Mouse (Mus musculus) heart, adult 18-20 months (tissue): Measurements from ENCODE around the gene Vps54. TPM values are rescaled to one million over a fixed set of nuclear protein-coding genes. Genes with fewer than 3 reads are reported as not detected.
"Not testable (repeated sequence)": the region's sequence is repeated elsewhere in the genome, so short reads cannot be mapped to it uniquely, and the experiment has no call there.

Source experiments
- DNase-seq, 2 experiments: peaks; one replicate each; pipeline ENCODE4 v3.0.0; 2021 to 2022; ENCODE audit warnings: mixed read lengths in 1 of 2
- long read RNA-seq, 2 experiments: library from polyadenylated mRNA; stranded (forward); transcript quantifications; one replicate each; pipeline ENCODE4 v2.0.0; 2021
- total RNA-seq, 2 experiments: library from RNA; stranded (reverse); gene quantifications; 2 replicates each; pipeline ENCODE4 v1.2.3; 2021

The Vps54 gene
- 10 to 100 TPM; 19.2 to 20.2 TPM for total RNA-seq
- long read RNA-seq, experiment 1, full-length matches to known transcripts, result 17 of 22 reads
- long read RNA-seq, experiment 1, partial matches to known transcripts, result 2 of 22 reads
- long read RNA-seq, experiment 1, other reads (novel, unspliced or antisense), result 3 of 22 reads
- long read RNA-seq, experiment 2, full-length matches to known transcripts, result 8 of 9 reads
- long read RNA-seq, experiment 2, partial matches to known transcripts, result 0 of 9 reads
- long read RNA-seq, experiment 2, other reads (novel, unspliced or antisense), result 1 of 9 reads

DNA sequence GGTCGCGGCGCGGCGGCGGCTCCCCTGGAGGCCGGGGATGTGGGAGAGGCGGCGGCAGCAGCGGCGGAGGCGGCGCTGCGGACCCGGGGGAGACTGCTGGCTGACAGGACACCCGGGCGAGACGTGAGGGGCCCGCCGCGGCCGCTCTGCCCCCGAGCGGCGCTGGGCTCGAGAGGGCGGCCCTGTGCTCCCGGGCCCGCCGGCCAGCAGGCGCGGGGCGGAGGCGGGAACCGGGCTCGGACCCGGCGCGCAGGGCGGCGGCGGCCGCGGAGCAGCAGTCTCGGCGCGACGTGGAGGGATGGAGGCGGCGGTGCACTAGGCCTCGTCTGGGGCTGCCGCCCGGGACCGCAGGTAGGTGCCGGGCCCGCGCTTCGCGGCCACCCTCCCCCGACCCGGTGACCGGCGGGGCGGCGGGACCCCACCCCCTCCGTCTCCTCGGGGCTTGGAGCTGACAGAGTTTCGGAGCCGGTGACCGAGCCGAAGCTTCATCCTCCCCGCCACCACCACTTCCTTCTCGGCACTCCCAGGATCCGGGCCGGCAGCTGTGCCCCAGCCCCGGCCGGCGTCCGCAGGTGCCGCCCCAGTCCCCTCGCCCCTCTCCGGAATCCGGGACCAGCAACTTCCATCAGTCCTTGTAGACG, at the start of gene Vps54:
Gene Vps54 (plus strand): TSS at position 261 of the 641 bp plus-strand sequence.
- peak; percentile 66 to 70 for DNase-seq

DNA sequence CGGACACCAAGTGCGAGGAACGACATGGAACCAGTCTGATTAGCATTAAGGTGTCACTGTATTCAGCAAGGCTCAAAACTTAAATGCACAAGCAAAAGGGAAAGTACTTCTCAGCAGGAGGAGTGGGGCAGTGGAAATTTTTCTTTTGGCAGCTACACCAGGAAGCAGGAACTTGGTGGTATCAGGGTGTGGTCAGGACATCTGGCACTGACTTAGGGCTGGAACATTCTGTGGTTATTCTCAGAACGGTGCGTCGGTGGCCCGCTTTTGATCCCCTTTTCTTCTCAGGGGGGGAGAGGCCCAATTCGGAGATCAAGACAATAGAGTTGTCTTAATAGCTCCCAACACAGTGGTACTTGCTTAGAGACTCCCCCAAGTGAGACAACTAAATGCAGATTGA, 47.3 kb upstream of the Vps54 start:
- not testable (repeated sequence) for DNase-seq

DNA sequence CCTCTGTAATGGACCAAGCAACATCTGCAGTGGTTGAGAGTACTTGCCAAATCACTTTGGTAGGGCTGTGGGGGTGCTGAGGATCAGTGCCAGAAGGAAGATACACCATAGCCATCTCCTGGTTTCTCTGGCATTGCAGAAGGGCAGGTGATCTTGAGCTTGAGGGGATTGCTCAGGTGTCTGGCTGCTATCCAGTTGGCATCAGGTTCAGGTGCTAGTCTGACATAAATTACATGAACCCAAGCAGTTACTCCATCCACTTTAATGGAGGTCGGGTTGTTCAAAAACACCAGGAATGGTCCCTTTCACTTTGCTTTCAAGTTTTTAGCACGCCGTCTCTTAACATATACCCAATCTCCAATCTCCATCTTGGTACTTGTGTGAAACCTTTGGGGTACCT, 44.2 kb upstream of the Vps54 start:
- no peak for DNase-seq

DNA sequence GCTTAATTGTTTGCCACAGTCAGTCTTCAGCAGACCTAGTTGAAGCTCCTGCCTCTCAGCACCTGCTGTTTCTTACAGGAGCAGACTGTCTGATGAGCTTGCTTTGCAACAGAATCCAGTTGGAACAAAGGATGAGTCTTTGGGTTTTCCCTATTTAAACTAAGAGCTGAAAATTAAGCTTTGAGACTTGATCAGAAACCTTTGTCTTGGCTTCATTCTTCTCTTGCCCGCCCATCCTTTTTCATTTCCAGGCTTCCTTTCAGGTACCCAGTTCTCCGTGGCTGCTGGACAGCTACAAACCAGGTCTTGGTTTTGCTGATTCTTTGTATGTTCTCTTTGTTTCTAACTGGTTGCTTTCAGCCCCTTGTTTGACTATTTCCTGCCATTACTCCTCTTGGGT, 30.0 kb upstream of the Vps54 start:
- no peak for DNase-seq

DNA sequence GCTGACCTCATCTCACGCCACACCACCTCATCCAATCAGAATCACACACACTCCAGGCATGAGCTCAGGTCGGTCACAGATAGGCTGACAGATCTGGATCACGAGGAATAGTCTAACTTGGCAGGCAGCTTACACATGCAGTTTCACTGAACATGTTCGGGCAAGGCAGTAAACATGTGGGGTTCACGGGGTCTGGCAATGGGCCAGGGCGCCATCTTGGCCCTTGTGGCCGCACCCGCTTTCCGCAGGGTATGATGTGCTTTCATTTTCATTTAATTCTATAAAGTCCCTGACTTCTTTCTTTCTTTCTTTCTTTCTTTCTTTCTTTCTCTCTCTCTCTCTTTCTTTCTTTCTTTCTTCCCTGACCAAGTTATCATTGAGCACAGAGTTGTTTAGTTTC, 29.4 kb upstream of the Vps54 start:
- DNase-seq, result not testable (repeated sequence)

DNA sequence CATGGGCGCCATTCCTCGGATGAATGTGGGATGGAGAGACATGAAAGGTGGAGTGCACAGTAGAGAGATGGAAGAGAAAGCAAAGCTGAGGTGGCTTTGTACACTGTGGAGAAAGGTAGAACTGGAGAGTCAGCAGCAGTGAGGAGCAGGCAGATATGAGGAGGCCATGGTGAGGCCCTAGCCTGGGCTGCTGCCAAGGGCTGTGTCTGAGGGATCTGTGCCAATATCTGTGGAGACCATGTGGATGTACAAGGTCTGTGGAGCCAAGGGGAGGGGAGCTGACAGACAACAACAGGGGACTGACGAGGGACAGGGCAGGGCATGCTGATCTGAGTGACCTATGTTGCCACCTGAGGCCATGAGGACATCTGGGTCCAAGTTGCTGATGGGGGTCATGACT, 21.7 kb upstream of the Vps54 start:
- DNase-seq, result no peak

DNA sequence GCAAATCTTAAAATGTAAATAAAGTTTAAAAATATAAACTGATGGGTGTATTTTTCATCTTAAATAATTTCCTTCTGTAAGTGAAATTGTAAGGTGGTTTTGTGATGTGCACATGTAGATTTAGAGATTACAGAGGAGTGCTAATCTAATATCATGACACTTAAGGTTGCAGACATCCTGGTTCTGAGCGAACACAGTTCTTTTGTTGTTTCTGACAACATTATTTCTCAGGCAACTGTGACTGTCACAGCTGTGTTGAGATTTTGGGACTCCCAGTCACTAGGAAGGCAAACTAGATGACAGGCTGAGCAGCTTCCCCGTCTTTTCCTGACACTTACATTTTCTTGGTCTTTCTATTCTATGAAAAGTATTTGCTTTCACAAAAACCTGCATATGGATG, 19.8 kb upstream of the Vps54 start:
- DNase-seq, result no peak

DNA sequence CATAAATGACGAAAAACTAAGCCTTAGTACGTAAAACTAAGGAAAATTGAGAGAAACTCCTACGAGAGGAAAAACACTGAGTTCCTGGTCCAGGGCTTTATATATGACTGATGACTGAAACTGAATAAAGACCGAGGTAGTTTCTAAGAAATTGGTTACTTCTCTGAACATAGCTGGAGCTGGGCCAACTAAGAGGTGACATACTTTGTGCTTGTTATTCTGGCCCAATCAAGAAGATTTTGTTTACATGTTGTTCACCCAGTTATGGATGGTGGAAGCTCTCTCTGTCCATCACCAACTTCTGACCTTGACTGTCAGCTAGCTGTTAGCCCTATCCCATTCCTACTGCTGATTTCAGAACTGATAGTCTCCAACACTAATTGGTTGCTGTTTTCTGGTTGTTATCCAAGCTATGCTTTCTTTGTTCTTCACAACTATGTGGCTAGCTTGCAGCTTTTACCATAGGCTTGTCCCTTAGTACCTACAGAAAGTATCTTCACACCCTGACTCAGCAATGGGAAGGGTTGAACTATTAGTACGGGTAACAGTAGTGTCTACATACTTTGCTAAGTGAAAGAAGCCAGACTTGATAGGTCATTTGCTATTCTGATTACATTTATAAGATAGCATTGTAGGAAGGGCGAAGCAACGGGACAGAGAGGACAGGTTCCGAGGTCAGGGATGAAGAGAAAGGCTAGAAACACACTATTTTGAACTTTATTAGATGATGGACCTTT, 19.1 kb upstream of the Vps54 start:
- DNase-seq, result no peak

DNA sequence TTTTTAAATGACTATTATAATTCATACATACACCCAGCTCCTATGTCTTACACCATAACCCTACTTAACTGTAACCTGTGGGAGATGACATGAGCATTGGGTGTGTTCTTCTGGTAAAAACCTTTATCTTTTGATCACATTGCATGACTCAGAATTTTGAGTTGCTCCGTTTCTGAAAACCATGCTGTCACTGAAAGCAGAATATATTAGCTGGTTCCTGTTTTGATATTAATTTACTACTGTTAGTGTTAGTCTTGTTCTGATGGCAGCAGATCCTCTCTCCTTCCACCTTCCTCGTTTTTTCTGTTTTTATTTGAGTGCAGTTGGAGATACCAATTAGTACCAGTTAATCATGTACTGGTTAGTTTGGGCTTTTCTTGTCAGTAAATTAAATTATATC, 18.3 kb upstream of the Vps54 start:
- DNase-seq, result no peak

DNA sequence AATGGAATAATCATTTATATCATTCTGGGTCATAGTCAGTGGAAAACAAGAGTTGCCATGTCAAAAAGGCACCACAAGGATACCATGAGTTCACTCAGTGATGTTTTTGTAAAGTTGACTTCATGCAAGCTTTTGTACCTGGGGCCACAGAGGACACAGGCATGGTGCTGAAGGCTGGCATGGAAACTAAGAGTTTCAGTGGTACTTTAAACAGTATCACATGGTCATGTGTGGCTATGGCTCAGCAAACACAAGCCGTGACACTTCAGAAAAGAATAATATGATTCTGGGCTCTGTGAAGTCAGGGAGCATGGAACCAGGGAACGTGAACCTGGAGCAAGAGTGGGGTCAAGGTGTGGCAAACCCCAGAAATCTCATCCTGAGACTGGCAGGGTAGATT, 17.7 kb upstream of the Vps54 start:
- DNase-seq, result no peak

DNA sequence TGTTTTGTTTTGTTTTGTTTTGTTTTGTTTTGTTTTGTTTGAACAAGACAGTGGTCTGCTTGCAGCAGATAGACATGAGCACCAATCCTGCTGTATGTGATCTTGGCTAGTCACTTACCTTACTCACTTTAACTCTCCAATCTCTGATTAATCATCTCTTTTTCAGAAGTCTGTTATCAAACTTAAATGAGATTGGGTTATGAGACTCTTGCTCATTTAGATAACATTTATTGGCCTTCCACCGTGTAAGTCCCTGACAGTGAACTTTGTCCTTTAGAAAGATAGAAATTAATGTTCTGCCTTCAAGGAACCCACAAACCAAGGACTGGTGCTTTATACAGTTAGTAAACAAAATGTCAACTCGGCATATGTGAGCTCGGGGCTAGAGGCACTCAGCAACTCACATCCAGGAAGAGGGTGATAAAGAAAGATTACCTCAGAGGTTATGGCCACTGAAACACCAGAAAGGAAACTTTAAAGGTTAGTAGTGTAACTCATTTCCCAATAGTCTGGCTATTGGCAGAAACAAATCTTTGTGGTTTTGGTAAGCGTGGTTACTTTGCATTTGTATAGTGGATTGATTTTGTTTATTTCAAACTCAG, 16.4 kb upstream of the Vps54 start:
- no peak for DNase-seq

DNA sequence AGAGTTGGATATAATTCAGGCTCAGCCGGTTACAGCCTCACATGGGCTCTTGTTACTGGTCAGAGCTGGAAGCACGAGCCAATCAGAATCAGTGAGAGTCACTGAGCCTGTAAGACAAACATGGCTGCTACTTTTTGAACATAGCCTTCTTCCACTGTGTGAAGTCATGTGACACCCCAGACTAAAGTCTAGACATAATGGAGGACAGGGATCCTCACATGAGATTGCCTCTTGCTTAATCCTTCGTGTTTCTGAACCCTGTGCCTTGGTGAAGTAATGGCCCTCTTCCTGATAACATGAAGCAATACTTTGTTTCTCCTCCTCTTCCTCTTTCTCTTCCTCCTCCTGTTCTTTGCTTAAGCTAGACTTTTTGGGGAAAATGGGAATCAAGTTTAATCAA, 15.5 kb upstream of the Vps54 start:
- peak in 1 of 2 experiments; percentile 23 for DNase-seq

DNA sequence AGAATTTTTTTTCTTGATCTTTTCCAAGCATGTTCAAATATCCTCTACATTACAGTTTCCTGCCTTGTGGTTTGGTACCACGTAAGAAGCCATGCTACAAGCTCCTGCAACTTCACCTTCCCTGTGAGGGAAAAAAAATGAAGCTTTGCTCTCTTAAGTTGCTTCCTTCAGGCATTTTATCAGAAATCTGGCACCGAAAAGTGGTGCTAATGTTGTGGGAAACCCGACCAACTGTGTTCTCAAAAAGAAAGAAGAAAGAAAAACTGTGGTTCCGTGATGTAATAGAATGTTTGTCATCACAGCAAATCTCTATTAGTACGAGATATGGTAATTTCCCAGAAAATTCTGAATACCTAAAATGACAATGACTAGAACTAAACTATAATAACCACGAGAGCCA, 15.0 kb upstream of the Vps54 start:
- no peak for DNase-seq

DNA sequence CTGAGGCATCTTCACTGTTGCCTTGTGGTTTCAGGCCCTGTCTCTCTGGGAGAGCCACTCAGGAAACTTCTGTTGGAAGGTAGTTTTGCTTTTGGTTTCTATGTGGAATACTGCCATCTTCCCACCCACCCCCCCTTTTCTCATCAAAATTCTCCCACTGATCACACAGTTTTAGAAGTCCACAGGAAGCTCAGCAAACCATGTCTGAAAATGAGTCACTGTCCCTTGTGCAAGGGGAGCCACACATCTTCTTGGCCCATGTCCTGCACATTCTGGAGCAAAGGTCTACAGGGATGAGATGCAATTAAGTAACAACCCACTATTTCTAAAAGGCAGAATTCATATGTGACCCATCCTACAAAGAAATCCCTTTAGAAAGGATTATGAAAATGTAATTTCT, 14.6 kb upstream of the Vps54 start:
- peak; percentile 23 to 41 for DNase-seq

DNA sequence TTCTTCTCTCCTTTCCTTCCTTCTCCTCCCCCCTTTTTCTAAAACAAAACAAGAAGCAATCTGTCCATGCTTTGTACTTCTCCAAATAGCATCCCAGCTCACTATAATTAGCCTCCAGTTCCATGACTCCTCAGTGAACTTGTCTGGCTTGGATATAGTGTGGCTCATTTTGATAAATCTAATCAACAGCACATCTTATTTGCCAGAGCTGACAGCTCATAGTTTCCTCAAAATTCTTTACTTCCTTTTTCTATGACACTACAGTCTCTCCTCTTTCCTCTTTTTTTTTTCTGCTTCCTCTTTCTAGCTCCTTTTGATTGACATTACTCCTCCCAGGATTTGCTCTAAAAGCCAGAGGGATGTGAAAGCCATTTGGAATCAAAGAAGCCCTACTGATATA, 14.1 kb upstream of the Vps54 start:
- DNase-seq, result peak in 1 of 2 experiments; percentile 25

DNA sequence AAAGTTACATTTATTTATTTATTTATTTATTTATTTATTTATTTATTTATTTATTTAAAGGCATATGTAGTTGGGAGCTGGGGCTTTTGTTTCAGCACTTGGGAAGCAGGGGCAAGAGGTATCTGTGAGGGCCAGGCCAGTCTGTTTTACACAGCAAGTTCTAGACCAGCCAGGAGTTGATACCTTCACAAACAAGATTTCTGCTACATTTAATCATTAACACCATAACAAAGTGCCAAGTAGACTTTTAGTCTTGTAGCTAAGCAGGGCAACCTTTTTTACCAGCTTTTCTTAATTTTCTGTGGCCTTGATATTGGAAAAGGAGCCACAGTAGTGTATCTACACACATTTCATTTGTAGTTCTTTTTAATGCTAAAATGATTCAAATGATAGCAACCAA, 3.7 kb upstream of the Vps54 start:
- no peak for DNase-seq

DNA sequence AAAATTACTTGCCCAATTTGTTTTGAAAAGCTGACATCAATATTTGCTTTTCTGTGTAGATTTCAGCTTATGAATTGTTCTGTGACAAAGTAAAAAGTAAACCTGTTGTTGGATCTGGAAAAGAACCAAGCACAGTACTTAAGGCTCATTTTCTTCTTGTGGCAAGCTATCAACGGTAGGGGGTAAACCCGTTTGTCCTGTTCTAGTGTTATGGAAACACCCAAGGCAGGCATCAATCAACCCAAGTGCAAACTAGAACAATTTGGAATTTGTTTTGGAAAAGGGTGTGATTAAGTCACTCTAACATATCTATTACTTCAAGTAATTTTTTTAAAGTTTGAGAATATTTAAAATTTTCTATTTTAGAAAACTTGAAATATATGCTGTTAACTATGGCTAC, 3.3 kb upstream of the Vps54 start:
- no peak for DNase-seq

DNA sequence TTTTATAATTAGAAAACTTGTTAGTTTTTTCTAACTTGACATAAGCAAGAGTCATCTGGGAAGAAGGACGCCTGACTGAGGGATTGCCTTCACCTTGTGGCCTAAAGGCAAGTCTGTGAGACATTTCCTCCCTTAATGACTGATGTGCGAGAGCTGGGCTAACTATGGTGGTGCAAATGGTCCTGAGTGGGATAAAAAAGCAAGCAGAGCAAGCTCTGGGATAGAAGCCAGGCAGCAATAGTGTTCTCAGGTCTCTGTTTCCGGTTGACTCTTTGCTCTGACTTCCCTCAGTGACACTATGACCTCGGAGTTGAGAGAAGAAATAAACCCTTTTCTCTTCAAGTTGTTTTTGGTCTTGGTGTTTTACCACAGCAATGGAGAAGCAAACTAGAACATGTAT, 2.1 kb upstream of the Vps54 start:
- DNase-seq, result peak; percentile 27 to 36

DNA sequence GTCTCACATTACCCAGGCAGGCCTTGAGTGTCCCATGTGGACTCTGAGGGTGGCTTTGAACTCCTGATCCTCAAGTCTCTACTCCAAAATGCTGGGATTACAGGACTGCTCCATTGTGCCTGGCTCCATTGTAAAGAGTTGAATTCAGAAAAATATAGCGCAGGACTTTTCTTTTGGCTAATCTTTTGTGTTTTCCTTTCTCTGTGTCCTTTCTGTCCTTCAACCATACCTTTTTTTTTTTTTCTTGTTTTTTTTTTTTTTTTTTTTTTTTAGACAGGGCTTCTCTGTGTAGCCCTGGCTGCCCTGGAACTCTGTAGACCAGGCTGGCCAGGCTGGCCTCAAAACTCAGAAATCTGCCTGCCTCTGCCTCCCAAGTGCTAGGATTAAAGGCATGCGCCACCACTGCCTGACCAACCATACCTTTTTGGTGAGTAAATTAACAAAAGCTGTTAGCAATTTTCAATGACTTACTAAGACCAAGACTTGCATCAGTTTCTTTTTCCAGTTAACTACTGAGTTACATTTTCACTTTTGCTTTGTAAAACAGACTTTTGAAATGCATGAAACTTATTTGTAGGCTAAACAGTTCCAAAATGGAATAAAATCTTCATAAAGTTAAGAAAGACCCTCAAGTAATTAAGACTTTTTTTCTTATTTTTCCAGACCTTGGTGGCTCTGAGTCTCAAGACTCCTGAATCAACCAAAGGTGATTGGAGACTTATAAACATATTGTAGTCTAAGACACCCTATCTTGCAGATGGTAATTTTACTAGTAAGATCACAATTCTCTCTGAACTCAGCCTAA, 1.4 kb upstream of the Vps54 start:
- DNase-seq, result no peak

DNA sequence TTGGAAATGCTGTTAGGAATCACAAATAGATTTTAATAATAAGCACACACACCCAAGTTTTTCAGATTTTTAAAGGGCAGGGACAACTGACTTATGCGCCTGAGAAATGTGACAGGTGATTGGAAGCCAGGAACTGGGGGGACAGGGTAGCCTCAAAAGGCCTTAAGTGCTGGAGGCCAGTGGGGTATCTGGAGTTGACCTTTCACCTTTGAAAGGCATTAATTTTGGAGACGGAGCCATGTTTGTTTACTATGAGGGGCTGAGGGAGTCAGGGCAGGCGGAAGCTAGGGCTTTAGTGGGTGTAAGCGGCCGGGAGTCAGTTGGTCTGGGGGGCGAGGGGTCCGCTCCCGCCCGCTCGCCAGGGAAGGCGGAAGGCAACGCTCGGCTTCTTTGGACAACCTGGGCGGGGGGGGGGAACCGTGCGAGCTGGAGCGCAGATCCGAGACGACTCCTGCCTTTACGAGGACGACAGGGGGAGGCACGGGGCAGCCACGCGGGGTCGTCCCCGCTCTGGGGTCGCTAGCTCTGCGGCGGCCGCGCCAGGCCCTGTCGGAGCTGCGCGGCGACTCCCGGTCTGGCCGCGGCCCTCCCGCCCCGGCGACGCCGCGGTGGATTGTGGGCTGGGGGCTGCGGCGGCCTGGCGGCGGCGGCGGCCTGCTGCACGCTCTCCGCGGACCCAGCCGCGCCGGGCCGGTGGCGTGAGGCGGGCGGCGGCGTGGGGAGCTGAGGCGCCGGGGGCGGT, 631 bp upstream of the Vps54 start:
- peak; percentile 48 to 70 for DNase-seq

DNA sequence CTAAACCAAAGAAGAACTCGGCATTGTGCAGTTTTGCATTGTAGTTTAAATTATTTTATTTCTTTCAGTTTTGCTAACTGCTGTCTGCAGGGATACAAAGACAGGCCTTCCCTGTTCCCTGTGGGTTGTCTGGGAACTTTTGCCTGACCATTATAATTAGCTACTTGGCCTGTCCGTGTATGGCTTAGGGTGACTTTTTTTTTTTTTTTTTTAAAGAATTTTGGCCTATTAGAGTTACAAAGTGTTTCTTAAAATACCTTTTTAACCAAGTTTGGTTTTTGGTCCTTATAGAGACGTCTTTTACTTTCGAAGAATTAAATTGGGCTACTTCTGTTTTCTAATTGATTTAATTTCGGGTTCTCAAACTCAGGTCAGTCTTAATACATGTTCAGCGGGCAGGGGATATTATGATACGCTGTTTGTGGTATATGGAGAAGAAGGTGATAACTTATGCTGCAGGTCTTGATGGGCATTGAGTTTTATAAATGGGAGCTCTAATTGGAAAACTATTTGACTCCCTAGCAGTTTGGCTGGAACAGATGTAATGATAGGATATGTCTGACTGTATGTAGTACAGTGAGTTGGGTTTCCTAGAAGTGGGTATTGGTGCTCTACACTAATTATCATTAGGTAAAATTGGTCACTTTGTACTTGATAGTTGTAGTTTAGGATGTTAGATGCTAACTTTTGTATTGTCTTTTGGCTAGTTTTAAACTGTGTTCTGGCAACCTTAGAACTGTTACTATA, 855 bp downstream of the Vps54 start:
- no peak for DNase-seq
